Mouse (Mus musculus) forebrain, embryonic 16.5 days (tissue): ENCODE results near the gene Pcbp3. TPM values are rescaled to one million over a fixed set of nuclear protein-coding genes. Genes with fewer than 3 reads are reported as not detected.
"Not testable (repeated sequence)": the region's sequence is repeated elsewhere in the genome, so short reads cannot be mapped to it uniquely, and the experiment has no call there.

Experiments
- ATAC-seq: fragments of 200-750 bp; cut with Nextera tagmentation; 2 replicates; pipeline ENCODE4 v1.8.0; 2017; ENCODE audit warnings: mild to moderate bottlenecking, moderate library complexity
- H3K27ac ChIP-seq: fragments of 300-500 bp; sonication (generic); 2 replicates; pipeline ENCODE4 v1.5.1; 2014; ENCODE audit warnings: low read length, control low read depth
- H3K27me3 ChIP-seq: fragments of 300-500 bp; sonication (generic); replicated peaks from 2 replicates; pipeline ENCODE4 v1.6.1; 2014; ENCODE audit warnings: low read length; ENCODE audit not compliant: control insufficient read depth, insufficient read depth
- H3K36me3 ChIP-seq: fragments of 300-500 bp; sonication (generic); 2 replicates; pipeline ENCODE4 v1.6.1; 2014; ENCODE audit not compliant: control insufficient read depth, insufficient read depth
- H3K4me1 ChIP-seq: fragments of 300-500 bp; sonication (generic); replicated peaks from 2 replicates; pipeline ENCODE4 v1.6.1; 2014; ENCODE audit warnings: low read length; ENCODE audit not compliant: control insufficient read depth, insufficient read depth
- H3K4me2 ChIP-seq: fragments of 300-500 bp; sonication (generic); 2 replicates; pipeline ENCODE4 v1.6.1; 2014; ENCODE audit warnings: mild to moderate bottlenecking, low read length, control low read depth
- H3K4me3 ChIP-seq: fragments of 300-500 bp; sonication (generic); replicated peaks from 2 replicates; pipeline ENCODE4 v1.5.1; 2014; ENCODE audit warnings: mild to moderate bottlenecking, low read length, control low read depth
- H3K9ac ChIP-seq: fragments of 300-500 bp; sonication (generic); replicated peaks from 2 replicates; pipeline ENCODE4 v1.6.1; 2014; ENCODE audit warnings: low read depth, low read length, control low read depth
- H3K9me3 ChIP-seq: fragments of 300-500 bp; sonication (generic); 2 replicates; pipeline ENCODE4 v1.6.1; 2016; ENCODE audit warnings: low read length; ENCODE audit not compliant: control insufficient read depth
- whole genome bisulfite sequencing: fragments of 180-500 bp; shearing (Covaris S2); extraction: QIAGEN DNeasy Blood & Tissue Kit; methylation state at CpG from one replicate; pipeline ENCODE4 v1.1.7; 2014; 5-methylcytosine and 5-hydroxymethylcytosine counted together
- polyA plus RNA-seq: library from polyadenylated mRNA; unstranded; fragments of >200 nt; fragmentation: Nextera tagmentation; extraction: Ambion mirVana; gene quantifications from 2 replicates; pipeline ENCODE4 v1.2.1, GENCODE M21; 2015

The Pcbp3 gene
- polyA plus RNA-seq, 1 experiment from 2014 or later = 64.2 TPM

DNA sequence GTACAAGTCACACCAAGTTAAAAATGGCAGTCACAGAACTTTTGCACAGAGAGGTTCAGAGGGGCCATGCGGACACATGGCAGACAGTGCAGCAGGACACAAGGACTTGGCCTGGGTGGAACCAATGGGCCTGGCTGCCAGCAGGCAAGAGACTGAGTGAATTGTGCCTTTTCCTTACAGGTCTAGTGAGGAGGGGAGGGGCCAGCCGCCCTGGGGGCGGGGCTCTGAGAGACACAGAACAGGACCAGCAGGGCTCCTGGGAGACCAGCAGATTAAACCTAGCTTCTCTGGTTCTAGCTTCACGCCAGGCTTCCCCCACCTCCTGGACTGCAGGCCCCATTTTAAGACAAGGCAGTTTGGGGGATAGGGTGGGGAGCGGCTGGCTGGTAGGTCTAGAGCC is 190.6 kb downstream of the Pcbp3 start:
- no peaks in the 10 kb centered on the region for H3K36me3 ChIP-seq
- H3K4me1 ChIP-seq = no peaks in the 10 kb centered on the region
- ATAC-seq = no peak
- H3K4me3 ChIP-seq = no peak overlapping the region
- no peak overlapping the region for H3K4me2 ChIP-seq
- H3K27ac ChIP-seq = no peak overlapping the region
- 57% methylated on average over 5 of the region's 5 CpGs for WGBS
- no peaks in the 10 kb centered on the region for H3K27me3 ChIP-seq
- H3K9ac ChIP-seq = no peak overlapping the region
- H3K9me3 ChIP-seq = no peaks in the 10 kb centered on the region

- no peak for ATAC-seq
- WGBS = 97% methylated on average over 6 of the region's 6 CpGs
- no peaks in the 10 kb centered on the region for H3K36me3 ChIP-seq
These were observed 192.1 kb downstream of the Pcbp3 start for GRCm38 (mm10) chr10:76769581-76769980.

GRCm38 (mm10) chr10:76766196-76766595 is 195.5 kb downstream of the Pcbp3 start:
- no peaks in the 10 kb centered on the region for H3K27me3 ChIP-seq
- ATAC-seq = no peak
- H3K27ac ChIP-seq = no peak overlapping the region
- H3K4me3 ChIP-seq = no peak overlapping the region
- WGBS = 75% methylated on average over 1 of the region's 1 CpGs
- H3K4me1 ChIP-seq = no peaks in the 10 kb centered on the region
- no peak overlapping the region for H3K4me2 ChIP-seq
- H3K36me3 ChIP-seq = no peaks in the 10 kb centered on the region
- H3K9me3 ChIP-seq = no peaks in the 10 kb centered on the region
- no peak overlapping the region for H3K9ac ChIP-seq

More at GRCm38 (mm10) chr10:76769581-76769980, 192.1 kb downstream of the Pcbp3 start:
- Histone ChIP-seq H3K9me3 (no peaks in the 10 kb centered on the region), H3K4me2 (no peak overlapping the region), H3K9ac (no peak overlapping the region), H3K4me3 (no peak overlapping the region), H3K27ac (no peak overlapping the region), H3K4me1 (no peaks in the 10 kb centered on the region), H3K27me3 (no peaks in the 10 kb centered on the region)

DNA sequence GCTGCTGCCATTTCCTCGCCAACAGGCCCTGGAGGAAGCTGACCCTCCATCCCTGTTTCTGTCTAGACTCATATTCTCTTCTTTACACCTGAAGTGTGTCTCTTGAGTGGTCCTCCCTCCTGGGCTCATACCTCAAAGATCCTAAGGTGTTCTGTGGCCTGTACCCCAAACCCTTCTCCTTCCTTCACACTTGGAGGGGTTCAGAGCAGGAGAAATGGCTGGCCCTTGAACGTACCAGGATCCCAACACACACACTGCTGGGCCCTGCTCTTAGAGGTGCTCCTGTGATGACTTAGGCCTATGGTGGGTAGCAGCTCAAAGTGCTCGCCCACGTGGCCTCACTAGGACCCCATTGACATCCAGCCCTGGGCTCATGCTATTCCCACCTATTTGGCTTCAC is 196.8 kb downstream of the Pcbp3 start:
- H3K9ac ChIP-seq = no peak overlapping the region

DNA sequence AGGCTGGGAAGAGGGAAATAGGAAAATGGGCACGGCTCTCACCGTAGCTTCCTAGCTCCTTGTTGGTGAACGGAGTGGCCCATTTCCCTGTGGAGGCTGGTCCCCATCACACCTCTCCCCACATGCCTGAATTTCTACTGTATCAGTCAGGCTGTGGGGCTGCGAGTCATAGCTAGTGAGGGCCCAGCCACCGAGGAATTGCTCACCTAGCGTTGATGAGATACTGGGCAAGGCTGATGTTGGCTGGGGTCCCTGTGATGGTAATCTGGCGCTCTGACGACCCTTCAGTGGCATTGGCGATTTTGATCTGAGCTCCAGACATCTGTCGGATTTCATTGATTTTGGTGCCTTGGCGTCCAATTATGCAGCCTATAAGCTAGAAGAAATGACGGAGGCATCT is 198.7 kb downstream of the Pcbp3 start:
- H3K27me3 ChIP-seq = no peaks in the 10 kb centered on the region
- no peaks in the 10 kb centered on the region for H3K36me3 ChIP-seq
- 92% methylated on average over 12 of the region's 12 CpGs for WGBS
- no peaks in the 10 kb centered on the region for H3K4me1 ChIP-seq
- no peak overlapping the region for H3K9ac ChIP-seq
- no peak overlapping the region for H3K4me3 ChIP-seq
- H3K9me3 ChIP-seq = no peaks in the 10 kb centered on the region
- no peak overlapping the region for H3K4me2 ChIP-seq
- H3K27ac ChIP-seq = no peak overlapping the region
- no peak for ATAC-seq

More for the DNA sequence above, 196.8 kb downstream of the Pcbp3 start:
- Histone ChIP-seq H3K9me3 (no peaks in the 10 kb centered on the region), H3K4me2 (no peak overlapping the region), H3K4me1 (no peaks in the 10 kb centered on the region), H3K4me3 (no peak overlapping the region), H3K27me3 (no peaks in the 10 kb centered on the region), H3K36me3 (no peaks in the 10 kb centered on the region), H3K27ac (no peak overlapping the region)
- no peak for ATAC-seq
- WGBS = 87% methylated on average over 4 of the region's 4 CpGs

DNA sequence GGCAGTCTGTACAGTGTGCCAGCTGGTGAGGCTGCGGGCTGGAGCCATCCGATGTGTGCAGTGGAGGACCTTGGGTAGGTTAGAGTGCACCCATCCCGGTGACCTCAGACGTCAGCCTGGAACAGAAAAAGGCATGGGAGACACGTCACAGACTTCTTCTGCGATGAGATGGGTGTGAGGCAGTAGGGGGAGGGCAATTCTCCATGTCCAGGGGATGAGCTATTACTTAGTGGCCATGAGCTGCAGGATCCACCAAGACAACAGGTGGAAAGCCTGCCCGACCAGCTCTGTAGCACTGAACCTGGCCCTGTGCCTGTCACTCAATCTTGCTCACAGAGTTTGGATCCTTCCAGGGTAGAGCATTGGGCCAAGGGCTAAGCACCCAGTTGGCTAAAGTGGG is 199.3 kb downstream of the Pcbp3 start:
- no peak overlapping the region for H3K27ac ChIP-seq
- no peak for ATAC-seq
- no peak overlapping the region for H3K9ac ChIP-seq
- 90% methylated on average over 7 of the region's 7 CpGs for WGBS
- H3K4me2 ChIP-seq = no peak overlapping the region
- no peaks in the 10 kb centered on the region for H3K9me3 ChIP-seq
- H3K27me3 ChIP-seq = no peaks in the 10 kb centered on the region
- H3K36me3 ChIP-seq = no peaks in the 10 kb centered on the region
- no peak overlapping the region for H3K4me3 ChIP-seq
- H3K4me1 ChIP-seq = no peaks in the 10 kb centered on the region

DNA sequence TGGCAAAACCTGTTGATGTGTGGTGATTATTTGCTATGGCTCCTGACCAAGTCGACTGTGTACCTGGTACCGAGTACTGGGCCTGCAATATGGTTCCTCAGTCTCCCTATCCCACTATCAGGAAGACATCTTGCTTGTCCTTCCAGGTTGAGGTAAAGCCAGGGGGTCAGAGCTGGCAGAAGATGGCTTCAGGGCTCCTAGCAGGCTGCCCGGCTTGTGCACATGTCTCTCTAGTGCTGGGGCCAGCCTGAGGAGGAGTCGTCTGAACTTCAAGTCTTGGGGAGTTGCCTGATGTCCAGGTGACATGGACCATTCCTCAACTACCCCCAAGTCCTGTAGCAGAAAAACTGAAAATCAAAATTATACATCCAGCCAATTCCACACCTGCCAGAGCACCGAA is 201.8 kb downstream of the Pcbp3 start:
- Histone ChIP-seq H3K9ac (no peak overlapping the region), H3K27ac (no peak overlapping the region), H3K36me3 (no peaks in the 10 kb centered on the region), H3K4me3 (no peak overlapping the region), H3K27me3 (no peaks in the 10 kb centered on the region), H3K9me3 (no peaks in the 10 kb centered on the region), H3K4me2 (no peak overlapping the region), H3K4me1 (no peaks in the 10 kb centered on the region)
- no peak for ATAC-seq
- 98% methylated on average over 5 of the region's 5 CpGs for WGBS

- no peak for ATAC-seq
These were observed 208.0 kb downstream of the Pcbp3 start for GRCm38 (mm10) chr10:76753640-76754039.

DNA sequence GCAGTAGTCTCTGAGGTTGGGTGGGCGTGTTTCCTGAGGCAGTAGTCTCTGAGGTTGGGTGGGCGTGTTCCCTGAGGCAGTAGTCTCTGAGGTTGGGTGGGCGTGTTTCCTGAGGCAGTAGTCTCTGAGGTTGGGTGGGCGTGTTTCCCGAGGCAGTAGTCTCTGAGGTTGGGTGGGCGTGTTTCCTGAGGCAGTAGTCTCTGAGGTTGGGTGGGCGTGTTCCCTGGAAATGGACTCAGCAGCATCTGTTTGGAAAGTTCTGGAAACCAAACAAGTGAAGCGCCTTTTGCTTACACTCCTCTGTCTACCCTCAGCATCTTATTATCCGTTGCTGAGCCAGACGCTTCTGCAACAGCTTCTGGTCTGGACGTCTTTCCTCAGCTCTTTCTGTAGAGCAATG is 217.4 kb downstream of the Pcbp3 start:
- 68% methylated on average over 11 of the region's 11 CpGs for WGBS
- H3K27me3 ChIP-seq, H3K27ac ChIP-seq, H3K9ac ChIP-seq, H3K4me3 ChIP-seq, H3K36me3 ChIP-seq, H3K4me1 ChIP-seq, H3K4me2 ChIP-seq, ATAC-seq, H3K9me3 ChIP-seq: not testable (repeated sequence)

More at GRCm38 (mm10) chr10:76753640-76754039, 208.0 kb downstream of the Pcbp3 start:
- Histone ChIP-seq H3K27me3 (no peaks in the 10 kb centered on the region), H3K9me3 (peaks cover 4% of the 10 kb centered on the region; the same call in 1 of the 2 replicates), H3K4me2 (no peak overlapping the region), H3K9ac (no peak overlapping the region), H3K4me1 (no peaks in the 10 kb centered on the region), H3K36me3 (no peaks in the 10 kb centered on the region), H3K4me3 (no peak overlapping the region), H3K27ac (no peak overlapping the region)
- WGBS = 91% methylated on average over 3 of the region's 3 CpGs

- 73% methylated on average over 8 of the region's 8 CpGs for WGBS
- Histone ChIP-seq H3K27ac (no peak overlapping the region), H3K4me2 (no peak overlapping the region), H3K4me3 (no peak overlapping the region), H3K36me3 (no peaks in the 10 kb centered on the region), H3K9ac (no peak overlapping the region), H3K27me3 (no peaks in the 10 kb centered on the region), H3K9me3 (no peaks in the 10 kb centered on the region), H3K4me1 (peaks cover 5% of the 10 kb centered on the region)
- ATAC-seq = no peak
These were observed 224.9 kb downstream of the Pcbp3 start for GRCm38 (mm10) chr10:76736764-76737163.
